Comparison of ENCODE assay signal across 31 mouse cellular contexts in the genomic region with DNA sequence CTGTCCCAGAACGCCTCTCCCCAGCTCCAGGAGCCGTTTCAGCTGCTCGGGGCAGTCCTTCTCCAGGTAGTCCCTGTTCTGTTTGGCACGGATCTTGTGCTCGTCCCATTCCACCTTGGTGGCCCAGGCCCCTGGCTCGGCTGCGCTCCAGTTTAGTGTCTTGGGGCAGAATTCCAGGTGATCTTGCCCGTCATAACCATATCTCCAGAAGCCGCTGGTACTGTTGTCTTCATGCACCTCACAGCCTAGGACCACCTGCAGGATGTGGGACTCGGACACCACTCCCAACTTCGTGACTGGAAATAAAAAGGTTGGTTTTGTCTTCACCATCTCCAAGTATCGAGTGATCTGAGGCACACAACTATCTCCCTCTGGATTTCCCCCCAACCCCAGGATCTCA. TPM values are rescaled to one million over a fixed set of nuclear protein-coding genes. Genes with fewer than 3 reads are reported as not detected.
DNase-seq lines count a peak whose midpoint lies in the region; ATAC-seq and TF ChIP-seq lines count a peak whose summit lies in the region.
"Had no signal": no experiment of that assay in that cellular context is flagged by ENCODE, and none has a peak within 500 bp of the region (broad histone marks: within the 10 kb centered on the region; RNA-seq: fewer than 3 reads in every experiment).

No protein-coding gene starts in this region.

- no peak overlapping the region for H3K4me3 ChIP-seq in liver, postnatal 0 days (ENCODE audit: low read depth, low read length)
- no peak overlapping the region for H3K4me3 ChIP-seq in embryonic facial prominence, embryonic 10.5 days
- H3K4me3 ChIP-seq in limb, embryonic 11.5 days (ENCODE audit: low read depth, low read length) = no peak overlapping the region
- H3K4me3 ChIP-seq in gastrocnemius, adult 2 months = no peak overlapping the region
- H3K4me3 ChIP-seq: forebrain, embryonic 15.5 days; heart, embryonic 15.5 days; hindbrain, embryonic 10.5 days; hindbrain, embryonic 13.5 days had no signal

- no peak overlapping the region for H3K27ac ChIP-seq in liver, postnatal 0 days (ENCODE audit: low read depth)
- H3K27ac ChIP-seq in embryonic facial prominence, embryonic 10.5 days (replicated peaks) = peak overlapping the region; percentile 40; the same call in 1 of the 2 replicates
- no peak overlapping the region for H3K27ac ChIP-seq in limb, embryonic 11.5 days (replicated peaks; ENCODE audit: low read depth, low read length)
- H3K27ac ChIP-seq in gastrocnemius, adult 2 months = no peak overlapping the region; the same call in 1 of the 2 replicates
- H3K27ac ChIP-seq: forebrain, embryonic 15.5 days; heart, embryonic 15.5 days; hindbrain, embryonic 10.5 days; hindbrain, embryonic 13.5 days had no signal

- TF ChIP-seq EP300 in liver, postnatal 0 days (IDR thresholded peaks at IDR 0.05; ENCODE audit: low read depth) = no peak

- H3K9ac ChIP-seq in liver, postnatal 0 days (replicated peaks) = no peak overlapping the region
- H3K9ac ChIP-seq in limb, embryonic 11.5 days (ENCODE audit: low read length) = no peak overlapping the region
- H3K9ac ChIP-seq: forebrain, embryonic 15.5 days; heart, embryonic 15.5 days; hindbrain, embryonic 13.5 days had no signal

- H3K36me3 ChIP-seq in liver, postnatal 0 days (replicated peaks; ENCODE audit: insufficient read depth, low read length) = no peaks in the 10 kb centered on the region
- no peaks in the 10 kb centered on the region for H3K36me3 ChIP-seq in embryonic facial prominence, embryonic 10.5 days (replicated peaks)
- no peaks in the 10 kb centered on the region for H3K36me3 ChIP-seq in limb, embryonic 11.5 days (ENCODE audit: control insufficient read depth, insufficient read depth, low read length)
- H3K36me3 ChIP-seq: forebrain, embryonic 15.5 days; heart, embryonic 15.5 days; hindbrain, embryonic 10.5 days; hindbrain, embryonic 13.5 days had no signal

- no peak for TF ChIP-seq CTCF in liver, postnatal 0 days (IDR thresholded peaks at IDR 0.05; ENCODE audit: low read depth)
- no peak for TF ChIP-seq CTCF in gastrocnemius, adult 2 months (IDR thresholded peaks at IDR 0.05)

- H3K4me2 ChIP-seq in liver, postnatal 0 days (ENCODE audit: low read depth, low read length) = no peak overlapping the region
- H3K4me2 ChIP-seq in limb, embryonic 11.5 days (ENCODE audit: low read depth, severe bottlenecking) = no peak overlapping the region
- H3K4me2 ChIP-seq: forebrain, embryonic 15.5 days; heart, embryonic 11.5 days; heart, embryonic 15.5 days; hindbrain, embryonic 13.5 days had no signal

- no peaks in the 10 kb centered on the region for H3K27me3 ChIP-seq in liver, postnatal 0 days (ENCODE audit: insufficient read depth, low read length)
- H3K27me3 ChIP-seq in embryonic facial prominence, embryonic 10.5 days (replicated peaks; ENCODE audit: low read depth, poor library complexity, severe bottlenecking) = peaks cover 8% of the 10 kb centered on the region
- no peaks in the 10 kb centered on the region for H3K27me3 ChIP-seq in limb, embryonic 11.5 days (ENCODE audit: control insufficient read depth, insufficient read depth, low read length)
- H3K27me3 ChIP-seq: forebrain, embryonic 15.5 days; heart, embryonic 15.5 days had no signal

- WGBS in liver, postnatal 0 days (ENCODE audit: insufficient replicate concordance) = 86% methylated on average over 12 of the region's 12 CpGs
- WGBS in embryonic facial prominence, embryonic 10.5 days = 91% methylated on average over 12 of the region's 12 CpGs
- WGBS in limb, embryonic 11.5 days = 91% methylated on average over 12 of the region's 12 CpGs

- no peaks in the 10 kb centered on the region for H3K9me3 ChIP-seq in liver, postnatal 0 days (ENCODE audit: low read length)
- H3K9me3 ChIP-seq in embryonic facial prominence, embryonic 10.5 days = no peaks in the 10 kb centered on the region
- H3K9me3 ChIP-seq in limb, embryonic 11.5 days (ENCODE audit: control insufficient read depth, low read length) = no peaks in the 10 kb centered on the region
- H3K9me3 ChIP-seq: forebrain, embryonic 15.5 days; heart, embryonic 15.5 days; hindbrain, embryonic 10.5 days; hindbrain, embryonic 13.5 days had no signal

- intact Hi-C loops in gastrocnemius, adult 2 months (cut with DNase I) = no loop called here

- peaks cover 9% of the 10 kb centered on the region; the same call in 1 of the 2 replicates for H3K4me1 ChIP-seq in liver, postnatal 0 days (ENCODE audit: insufficient read depth)
- peaks cover 28% of the 10 kb centered on the region for H3K4me1 ChIP-seq in embryonic facial prominence, embryonic 10.5 days
- peaks cover 16% of the 10 kb centered on the region for H3K4me1 ChIP-seq in limb, embryonic 11.5 days (ENCODE audit: control insufficient read depth, insufficient read depth, low read length)

- DNase-seq in liver, postnatal 0 days = peak; percentile 9
- DNase-seq in liver = no peak
- peak; percentile 7 for DNase-seq in embryonic facial prominence, embryonic 10.5 days (ENCODE audit: low spot score)
- DNase-seq in limb, embryonic 11.5 days (ENCODE audit: low spot score) = peak; percentile 18
- DNase-seq in thymus, postnatal 36 days = no peak
- no peak for DNase-seq in gastrocnemius, adult 2 months
- DNase-seq: adrenal gland, adult 2 months; adrenal gland, postnatal 14 days; cerebellum, adult 11-12 months; cerebellum, adult 8-10 months; cerebellum, postnatal 10 days; cerebellum, postnatal 36 days; embryo, embryonic 11 days; gastrocnemius, postnatal 10 days; gastrocnemius, postnatal 36 days; heart, postnatal 10 days; heart, postnatal 36 days had no signal

- no peak for ATAC-seq in liver, postnatal 0 days
- no peak for ATAC-seq in limb, embryonic 11.5 days (ENCODE audit: insufficient number of reproducible peaks, low FRiP score, low TSS enrichment, low read depth)
- ATAC-seq: CD4-positive, CD25-positive, alpha-beta regulatory T cell, adult 4 months; forebrain, embryonic 15.5 days; hindbrain, embryonic 16.5 days had no signal

RNA-seq across cellular contexts. Expression of a gene that starts 3.9 kb away (rescaled TPM):
- polyA plus RNA-seq in liver, postnatal 0 days (2015; fragmentation: Nextera tagmentation; extraction: Ambion mirVana) = 24.0 and 25.1 TPM in 2 replicates
- 1.5 and 2.0 TPM in 2 replicates for polyA plus RNA-seq in embryonic facial prominence, embryonic 10.5 days (2016; fragmentation: Nextera tagmentation; extraction: Ambion mirVana)
- polyA plus RNA-seq in limb, embryonic 11.5 days (2014; fragmentation: Nextera tagmentation; extraction: Ambion mirVana) = 2.1 and 3.7 TPM in 2 replicates
- total RNA-seq in gastrocnemius, adult 2 months (2021) = 10 to 100 TPM; 16.0 to 18.7 TPM
- total RNA-seq: MEL had no signal

RNA-seq across cellular contexts. Expression of a gene that starts 8.5 kb away (rescaled TPM):
- polyA plus RNA-seq in liver, postnatal 0 days (2015; fragmentation: Nextera tagmentation; extraction: Ambion mirVana) = 6.2 and 6.5 TPM in 2 replicates
- 6.6 and 6.8 TPM in 2 replicates for polyA plus RNA-seq in embryonic facial prominence, embryonic 10.5 days (2016; fragmentation: Nextera tagmentation; extraction: Ambion mirVana)
- polyA plus RNA-seq in limb, embryonic 11.5 days (2014; fragmentation: Nextera tagmentation; extraction: Ambion mirVana) = 6.6 and 7.9 TPM in 2 replicates
- 10 to 100 TPM; 49.8 to 61.2 TPM for total RNA-seq in gastrocnemius, adult 2 months (2021)

RNA-seq across cellular contexts. Expression of a gene that starts 11.2 kb away (rescaled TPM):
- not detected in 2 replicates for polyA plus RNA-seq in liver, postnatal 0 days (2015; fragmentation: Nextera tagmentation; extraction: Ambion mirVana)
- polyA plus RNA-seq in embryonic facial prominence, embryonic 10.5 days (2016; fragmentation: Nextera tagmentation; extraction: Ambion mirVana) = 0.28 TPM in 1 of 2 replicates, not detected in the other
- 0.28 TPM in 1 of 2 replicates, not detected in the other for polyA plus RNA-seq in limb, embryonic 11.5 days (2014; fragmentation: Nextera tagmentation; extraction: Ambion mirVana)
- total RNA-seq in gastrocnemius, adult 2 months (2021) = not detected
- total RNA-seq: adrenal gland, adult 2 months; gastrocnemius, postnatal 36 days; granulocyte monocyte progenitor cell, adult 5-6 weeks; heart, postnatal 36 days had no signal
- polyA plus RNA-seq: adrenal gland, adult 2 months; brain, embryonic 14.5 days; C2C12; CD4-positive, CD25-positive, alpha-beta regulatory T cell, adult 4 months; cortical plate, adult 2 months; embryonic facial prominence, embryonic 11.5 days; forebrain, embryonic 11.5 days; forebrain, embryonic 15.5 days; heart, embryonic 11.5 days; hindbrain, embryonic 10.5 days; hindbrain, embryonic 13.5 days; hindbrain, embryonic 16.5 days had no signal

RNA-seq across cellular contexts. Expression of a gene that starts 22.8 kb away (rescaled TPM):
- polyA plus RNA-seq in liver, postnatal 0 days (2015; fragmentation: Nextera tagmentation; extraction: Ambion mirVana) = 168 and 180 TPM in 2 replicates
- polyA plus RNA-seq in embryonic facial prominence, embryonic 10.5 days (2016; fragmentation: Nextera tagmentation; extraction: Ambion mirVana) = 19.0 and 20.3 TPM in 2 replicates
- 19.9 and 21.1 TPM in 2 replicates for polyA plus RNA-seq in limb, embryonic 11.5 days (2014; fragmentation: Nextera tagmentation; extraction: Ambion mirVana)
- 10 to 100 TPM; 59.1 to 76.4 TPM for total RNA-seq in gastrocnemius, adult 2 months (2021)

RNA-seq across cellular contexts. Expression of a gene that starts 23.0 kb away (rescaled TPM):
- 0.86 and 0.88 TPM in 2 replicates for polyA plus RNA-seq in liver, postnatal 0 days (2015; fragmentation: Nextera tagmentation; extraction: Ambion mirVana)
- 0.91 and 1.3 TPM in 2 replicates for polyA plus RNA-seq in embryonic facial prominence, embryonic 10.5 days (2016; fragmentation: Nextera tagmentation; extraction: Ambion mirVana)
- polyA plus RNA-seq in limb, embryonic 11.5 days (2014; fragmentation: Nextera tagmentation; extraction: Ambion mirVana) = 0.96 and 1.0 TPM in 2 replicates
- under 1 TPM; 0.84 to 0.92 TPM for total RNA-seq in gastrocnemius, adult 2 months (2021)

Comparison
In these comparisons a context has a peak if more than half of its experiments do, and no peak if none do; other contexts are left out.
1. DNase-seq: peak in liver, postnatal 0 days (single experiment), embryonic facial prominence, embryonic 10.5 days (single experiment) and limb, embryonic 11.5 days (single experiment); none in liver (single experiment), thymus, postnatal 36 days (0 of 2) and gastrocnemius, adult 2 months (single experiment).